Mouse (Mus musculus): ENCODE measurements around the gene Pbld1.

- TF ChIP-seq CTCF (IDR thresholded peaks at IDR 0.05; ENCODE audit: insufficient read depth, low read length) (no peak), POLR2A (IDR thresholded peaks at IDR 0.05; ENCODE audit: borderline replicate concordance, extremely low read depth, low read depth, low read length) (no peak)
These were observed 444 bp downstream of the Pbld1 start for GRCm38 (mm10) chr10:63060406-63060805.
